Mouse (Mus musculus) lung, postnatal 0 days (tissue): ENCODE data around the gene Med20. TPM values are rescaled to one million over a fixed set of nuclear protein-coding genes. Genes with fewer than 3 reads are reported as not detected.

Experiments used
- ATAC-seq: fragments of 200-750 bp; cut with Nextera tagmentation; 2 replicates; pipeline ENCODE4 v1.8.0; 2017; ENCODE audit warnings: moderate library complexity
- DNase-seq: peaks from one replicate; pipeline ENCODE4 v3.0.0-alpha.2; 2016; ENCODE audit warnings: low spot score
- H3K27ac ChIP-seq: fragments of 300-500 bp; sonication (generic); 2 replicates; pipeline ENCODE4 v1.5.1; 2014; ENCODE audit warnings: antibody characterized with exemption, mild to moderate bottlenecking, low read length, mixed read lengths
- H3K27me3 ChIP-seq: fragments of 300-500 bp; sonication (generic); replicated peaks from 2 replicates; pipeline ENCODE4 v1.6.1; 2014; ENCODE audit warnings: low read length, mixed read lengths; ENCODE audit not compliant: insufficient read depth
- H3K36me3 ChIP-seq: fragments of 300-500 bp; sonication (generic); 2 replicates; pipeline ENCODE4 v1.6.1; 2014; ENCODE audit warnings: low read length, mixed read lengths; ENCODE audit not compliant: insufficient read depth
- H3K4me1 ChIP-seq: fragments of 300-500 bp; sonication (generic); 2 replicates; pipeline ENCODE4 v1.6.1; 2014; ENCODE audit warnings: antibody characterized with exemption, low read depth, low read length, mixed read lengths; ENCODE audit not compliant: insufficient read depth
- H3K4me2 ChIP-seq: fragments of 300-500 bp; sonication (generic); replicated peaks from 2 replicates; pipeline ENCODE4 v1.6.1; 2014; ENCODE audit warnings: low read depth, mild to moderate bottlenecking, low read length, moderate library complexity, mixed read lengths
- H3K4me3 ChIP-seq: fragments of 300-500 bp; sonication (generic); 2 replicates; pipeline ENCODE4 v1.5.1; 2014; ENCODE audit warnings: low read depth, low read length
- H3K9ac ChIP-seq: fragments of 300-500 bp; sonication (generic); replicated peaks from 2 replicates; pipeline ENCODE4 v1.6.1; 2014; ENCODE audit warnings: low read depth, mild to moderate bottlenecking
- H3K9me3 ChIP-seq: fragments of 300-500 bp; sonication (generic); 2 replicates; pipeline ENCODE4 v1.6.1; 2016; ENCODE audit warnings: low read length, mixed read lengths
- CTCF ChIP-seq: IDR thresholded peaks from 2 replicates; pipeline ENCODE4 v1.5.1; 2016; ENCODE audit warnings: antibody characterized with exemption, mild to moderate bottlenecking
- EP300 ChIP-seq: IDR thresholded peaks from 2 replicates; pipeline ENCODE4 v1.6.1; 2016; ENCODE audit warnings: antibody characterized with exemption, mild to moderate bottlenecking, control low read depth
- WGBS: fragments of 180-500 bp; shearing (Covaris S2); extraction: QIAGEN DNeasy Blood & Tissue Kit; methylation state at CpG from one replicate; pipeline ENCODE4 v1.1.7; 2014; 5-methylcytosine and 5-hydroxymethylcytosine counted together
- polyA plus RNA-seq: library from polyadenylated mRNA; unstranded; fragments of >200 nt; fragmentation: Nextera tagmentation; extraction: Ambion mirVana; gene quantifications from 2 replicates; pipeline ENCODE4 v1.2.1, GENCODE M21; 2015

Med20 gene
- polyA plus RNA-seq, 1 experiment from 2014 or later, result 31.6 TPM

DNA sequence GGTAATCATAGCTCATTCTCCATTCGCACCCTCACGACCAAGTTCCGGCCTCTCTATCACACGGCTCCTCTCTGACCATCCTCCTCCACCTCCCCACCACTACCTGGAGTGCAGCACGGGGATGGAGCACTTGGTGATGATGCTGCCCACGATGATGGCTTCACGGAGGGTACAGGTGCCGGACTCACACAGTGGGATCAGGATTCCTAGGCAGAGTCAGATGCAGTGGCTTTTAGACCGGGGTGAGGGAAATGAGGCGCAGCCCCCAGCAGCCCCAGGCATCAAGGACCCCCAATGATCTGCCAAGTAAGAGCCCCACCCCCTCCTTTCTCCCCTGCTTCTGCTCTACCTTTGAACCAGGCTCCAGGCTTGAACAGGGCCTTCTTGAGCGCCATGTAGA lies 9.1 kb upstream of the Med20 start:
- H3K36me3 ChIP-seq, result 0 out of 2 replicates have a peak, but pooled peaks cover 18% of the 10 kb centered on the region
- H3K9me3 ChIP-seq, result no peaks in the 10 kb centered on the region
- H3K4me2 ChIP-seq, result no peak overlapping the region
- no peak overlapping the region for H3K27ac ChIP-seq
- no peak overlapping the region for H3K9ac ChIP-seq
- ATAC-seq (no peak), DNase-seq (no peak)
- TF ChIP-seq CTCF, result no peak
- no peak for TF ChIP-seq EP300
- no peak overlapping the region for H3K4me3 ChIP-seq
- H3K4me1 ChIP-seq, result peaks cover 9% of the 10 kb centered on the region; the same call in 1 of the 2 replicates
- 90% methylated on average over 11 of the region's 11 CpGs for WGBS
- H3K27me3 ChIP-seq, result no peaks in the 10 kb centered on the region

GRCm38 (mm10) chr17:47606220-47606619 lies 5.2 kb upstream of the Med20 start:
- Histone ChIP-seq H3K9ac (no peak overlapping the region), H3K36me3 (0 out of 2 replicates have a peak, but pooled peaks cover 13% of the 10 kb centered on the region), H3K4me2 (no peak overlapping the region), H3K27me3 (no peaks in the 10 kb centered on the region), H3K4me1 (peaks cover 7% of the 10 kb centered on the region; the same call in 1 of the 2 replicates), H3K4me3 (no peak overlapping the region), H3K9me3 (no peaks in the 10 kb centered on the region), H3K27ac (no peak overlapping the region)
- no peak for TF ChIP-seq EP300
- TF ChIP-seq CTCF, result peak; percentile 58
- ATAC-seq (no peak), DNase-seq (no peak)
- WGBS, result 67% methylated on average over 5 of the region's 5 CpGs

GRCm38 (mm10) chr17:47609182-47609581 lies 2.2 kb upstream of the Med20 start:
- no peak overlapping the region for H3K9ac ChIP-seq
- TF ChIP-seq EP300, result no peak
- TF ChIP-seq CTCF, result no peak
- H3K9me3 ChIP-seq, result no peaks in the 10 kb centered on the region
- H3K27ac ChIP-seq, result no peak overlapping the region
- WGBS, result 90% methylated on average over 4 of the region's 4 CpGs
- no peaks in the 10 kb centered on the region for H3K27me3 ChIP-seq
- no peaks in the 10 kb centered on the region for H3K36me3 ChIP-seq
- ATAC-seq (no peak), DNase-seq (no peak)
- peaks cover 16% of the 10 kb centered on the region; the same call in 1 of the 2 replicates for H3K4me1 ChIP-seq
- H3K4me3 ChIP-seq, result no peak overlapping the region
- H3K4me2 ChIP-seq, result no peak overlapping the region

GRCm38 (mm10) chr17:47611661-47611982 lies 240 bp downstream of the Med20 start:
- Histone ChIP-seq H3K27me3 (no peaks in the 10 kb centered on the region), H3K4me3 (peak overlapping the region; percentile 80), H3K27ac (peak overlapping the region; percentile 75; the same call in 1 of the 2 replicates), H3K4me1 (peaks cover 16% of the 10 kb centered on the region; the same call in 1 of the 2 replicates), H3K9me3 (no peaks in the 10 kb centered on the region), H3K9ac (peak overlapping the region; percentile 77), H3K4me2 (peak overlapping the region; percentile 91), H3K36me3 (no peaks in the 10 kb centered on the region)
- TF ChIP-seq CTCF (no peak), EP300 (0 out of 2 replicates have a peak, but pooled peaks have one; percentile 5)
- DNase-seq (no peak), ATAC-seq (no peak)
- WGBS, result under 1% methylated on average over 13 of the region's 13 CpGs

GRCm38 (mm10) chr17:47614018-47614417 lies 2.6 kb downstream of the Med20 start:
- 0 out of 2 replicates have a peak, but pooled peaks cover 2% of the 10 kb centered on the region for H3K36me3 ChIP-seq
- H3K9me3 ChIP-seq, result no peaks in the 10 kb centered on the region
- peak; percentile 73 for TF ChIP-seq CTCF
- TF ChIP-seq EP300, result no peak
- H3K4me2 ChIP-seq, result no peak overlapping the region
- WGBS, result 71% methylated on average over 1 of the region's 1 CpGs
- peaks cover 16% of the 10 kb centered on the region; the same call in 1 of the 2 replicates for H3K4me1 ChIP-seq
- no peak overlapping the region for H3K4me3 ChIP-seq
- no peaks in the 10 kb centered on the region for H3K27me3 ChIP-seq
- no peak overlapping the region for H3K27ac ChIP-seq
- H3K9ac ChIP-seq, result no peak overlapping the region
- DNase-seq, result peak; percentile 51
- no peak for ATAC-seq

DNA sequence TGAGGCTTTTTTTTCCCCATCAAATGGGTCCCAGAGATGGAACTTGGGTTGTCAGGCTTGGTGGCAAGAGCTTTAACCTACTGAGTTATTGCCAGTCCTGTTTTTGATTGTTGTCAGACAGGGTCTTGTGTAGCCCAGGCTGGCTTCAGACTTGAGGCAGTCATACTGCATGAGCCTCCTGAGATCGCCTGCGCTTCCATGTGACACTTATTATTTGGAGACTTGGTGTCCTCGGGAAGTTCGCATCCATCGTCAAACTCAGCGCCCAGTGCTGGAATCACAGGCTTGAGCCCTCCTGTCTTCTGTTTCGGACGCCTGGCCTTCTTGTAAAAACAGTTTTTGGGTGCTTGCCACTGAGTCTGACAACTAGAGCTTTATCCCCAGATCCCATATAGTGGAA lies 4.7 kb downstream of the Med20 start:
- Histone ChIP-seq H3K4me2 (no peak overlapping the region), H3K4me1 (peaks cover 9% of the 10 kb centered on the region; the same call in 1 of the 2 replicates), H3K9ac (no peak overlapping the region), H3K36me3 (0 out of 2 replicates have a peak, but pooled peaks cover 2% of the 10 kb centered on the region), H3K27me3 (no peaks in the 10 kb centered on the region), H3K9me3 (no peaks in the 10 kb centered on the region), H3K4me3 (no peak overlapping the region), H3K27ac (no peak overlapping the region)
- no peak for TF ChIP-seq CTCF
- TF ChIP-seq EP300, result no peak
- WGBS, result 90% methylated on average over 8 of the region's 8 CpGs
- ATAC-seq, result no peak
- no peak for DNase-seq
